Mouse (Mus musculus) E14TG2a.4 (cell line): ENCODE data around the gene 9530053A07Rik.

Experiments
- CTCF ChIP-seq: conservative IDR thresholded peaks from 2 replicates; pipeline ENCODE4 v1.5.1; 2014; ENCODE audit warnings: low read length
- NANOG ChIP-seq: IDR thresholded peaks from 2 replicates; pipeline ENCODE4 v1.6.1; 2014; ENCODE audit warnings: borderline replicate concordance, low read length, mixed read lengths

- no peak for TF ChIP-seq CTCF
- TF ChIP-seq NANOG, result no peak
These were observed 30.6 kb downstream of the 9530053A07Rik start for GRCm38 (mm10) chr7:28159893-28160292.
